Mouse (Mus musculus) fat pad, adult 2 months (tissue): ENCODE results near the gene Pax4.

Source experiments
- DNase-seq: peaks from one replicate; pipeline ENCODE4 v3.0.0-alpha.2; 2011; ENCODE audit warnings: low read depth, low spot score; ENCODE audit errors: extremely low read depth

Pax4 gene

DNA sequence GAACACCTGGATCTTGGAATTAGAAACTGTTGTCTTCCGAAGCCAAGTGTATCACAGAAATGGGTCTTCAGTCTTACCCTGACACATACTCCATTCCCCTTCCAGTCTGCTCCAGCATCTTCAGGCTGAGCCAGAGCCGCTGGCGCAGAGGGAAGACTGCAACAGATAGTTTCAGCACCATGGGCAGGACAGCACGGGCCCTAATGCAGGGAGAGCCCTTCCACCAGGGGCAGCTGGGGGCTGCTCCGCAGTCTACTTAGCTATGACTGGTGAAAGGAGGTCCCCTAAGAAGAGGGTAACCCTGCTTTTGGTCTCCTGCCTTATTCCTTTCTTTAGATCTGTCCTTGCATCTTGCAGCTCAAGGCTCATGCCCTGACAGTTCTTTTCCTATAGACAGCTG, 1.3 kb upstream of the Pax4 start:
- DNase-seq = no peak

DNA sequence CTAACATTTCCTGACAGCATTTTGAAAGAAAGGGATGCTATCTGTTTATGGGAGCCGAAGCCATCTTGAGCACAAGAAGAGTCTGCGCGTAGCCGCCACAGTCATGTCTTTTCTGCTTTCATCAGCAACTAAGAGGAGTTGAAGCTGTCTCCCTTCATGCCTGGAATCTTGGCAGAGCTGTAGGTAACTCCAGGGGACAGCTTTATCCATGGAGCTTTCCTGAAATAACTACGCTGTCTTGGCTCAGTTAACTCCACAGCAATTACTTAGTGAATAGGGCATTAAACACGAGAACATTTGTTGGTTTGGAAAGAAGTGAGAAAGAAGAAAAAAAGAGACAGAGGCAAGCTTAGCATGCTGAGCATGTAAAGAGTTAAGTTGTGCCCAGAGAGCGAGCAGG, 1.2 kb downstream of the Pax4 start:
- no peak for DNase-seq

- DNase-seq = no peak
These were observed 17.7 kb downstream of the Pax4 start for GRCm38 (mm10) chr6:28431538-28431855.

DNA sequence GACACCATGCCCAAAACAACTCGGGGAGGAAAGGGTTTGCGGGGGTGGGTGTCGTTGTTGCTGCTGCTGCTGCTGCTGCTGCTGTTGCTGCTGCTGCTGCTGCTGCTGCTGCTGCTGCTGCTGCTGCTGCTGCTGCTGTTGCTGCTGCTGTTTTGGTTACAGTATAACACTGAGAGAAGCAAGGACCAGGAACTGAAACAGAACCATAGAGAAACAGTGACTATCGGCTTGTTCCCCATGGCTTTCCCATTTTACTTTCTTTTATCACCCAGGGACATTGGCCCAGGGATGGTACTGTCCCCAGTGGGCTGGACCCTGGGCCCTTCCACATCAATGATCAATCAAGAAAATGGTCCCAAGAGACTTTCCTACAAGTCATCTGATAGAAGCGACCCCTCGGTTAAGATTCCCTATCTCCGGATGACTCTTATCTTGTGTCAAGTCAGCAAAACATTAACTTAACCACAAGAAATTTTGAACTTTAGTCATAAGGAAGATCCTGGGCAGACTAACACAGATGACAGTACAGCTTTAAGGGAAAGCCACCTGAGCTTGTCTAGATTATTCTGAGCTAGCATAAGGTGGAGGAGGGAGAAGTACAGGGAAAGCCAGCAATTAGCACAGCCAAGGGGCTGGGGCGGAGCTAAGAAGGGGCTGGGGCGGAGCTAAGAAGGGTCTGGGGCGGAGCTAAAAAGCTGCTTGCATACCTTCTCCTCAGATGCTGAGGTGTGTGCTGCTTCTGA, 18.2 kb downstream of the Pax4 start:
- DNase-seq = no peak

GRCm38 (mm10) chr6:28429870-28430269, 19.3 kb downstream of the Pax4 start:
- DNase-seq = no peak

- DNase-seq = no peak
These were observed 20.9 kb downstream of the Pax4 start, which contains the start of gene Gcc1 for GRCm38 (mm10) chr6:28428290-28428689. Gcc1 (minus strand) TSS chr6:28428390.

DNA sequence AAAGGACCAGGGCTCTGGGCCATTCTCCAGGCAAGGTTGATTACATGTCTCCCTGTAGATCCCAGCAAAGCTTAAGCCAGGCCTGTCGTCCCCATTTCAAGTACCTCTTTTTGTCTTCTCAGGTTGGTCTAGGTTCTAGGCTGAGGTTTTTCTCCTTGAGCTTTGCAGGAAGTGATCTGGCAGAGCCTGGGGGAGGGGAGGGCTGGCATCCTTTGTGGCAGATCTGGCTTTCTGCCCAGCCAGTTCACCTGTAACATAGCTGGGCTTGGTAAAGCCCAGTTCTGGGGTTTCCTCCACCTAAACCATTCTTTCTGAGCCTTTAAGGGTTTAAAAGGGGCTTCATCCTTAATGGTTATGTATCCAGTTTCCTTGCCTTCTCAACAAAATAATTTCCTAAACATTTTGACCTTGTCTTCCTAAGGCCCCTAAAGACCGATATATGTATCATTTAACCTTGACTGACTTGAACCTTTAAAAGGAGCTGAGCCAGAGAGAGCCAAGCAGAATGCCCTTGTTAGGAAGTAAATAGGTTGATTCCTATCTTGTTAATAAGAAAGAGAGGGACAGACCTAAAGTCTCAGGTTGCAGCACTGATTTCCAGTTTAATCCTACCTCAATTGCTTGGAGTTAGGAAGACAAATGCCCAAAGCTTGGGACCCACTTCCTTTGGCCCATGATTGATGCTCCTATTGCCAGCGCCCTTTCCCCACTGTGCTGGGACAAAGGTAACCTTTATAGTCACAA, 21.9 kb downstream of the Pax4 start, which contains the start of gene Fscn3:
Gene Fscn3, plus strand, starts transcription at position 694 of the 744 bp plus-strand sequence.
- no peak for DNase-seq

GRCm38 (mm10) chr6:28425019-28425418, 24.1 kb downstream of the Pax4 start:
- DNase-seq = no peak

DNA sequence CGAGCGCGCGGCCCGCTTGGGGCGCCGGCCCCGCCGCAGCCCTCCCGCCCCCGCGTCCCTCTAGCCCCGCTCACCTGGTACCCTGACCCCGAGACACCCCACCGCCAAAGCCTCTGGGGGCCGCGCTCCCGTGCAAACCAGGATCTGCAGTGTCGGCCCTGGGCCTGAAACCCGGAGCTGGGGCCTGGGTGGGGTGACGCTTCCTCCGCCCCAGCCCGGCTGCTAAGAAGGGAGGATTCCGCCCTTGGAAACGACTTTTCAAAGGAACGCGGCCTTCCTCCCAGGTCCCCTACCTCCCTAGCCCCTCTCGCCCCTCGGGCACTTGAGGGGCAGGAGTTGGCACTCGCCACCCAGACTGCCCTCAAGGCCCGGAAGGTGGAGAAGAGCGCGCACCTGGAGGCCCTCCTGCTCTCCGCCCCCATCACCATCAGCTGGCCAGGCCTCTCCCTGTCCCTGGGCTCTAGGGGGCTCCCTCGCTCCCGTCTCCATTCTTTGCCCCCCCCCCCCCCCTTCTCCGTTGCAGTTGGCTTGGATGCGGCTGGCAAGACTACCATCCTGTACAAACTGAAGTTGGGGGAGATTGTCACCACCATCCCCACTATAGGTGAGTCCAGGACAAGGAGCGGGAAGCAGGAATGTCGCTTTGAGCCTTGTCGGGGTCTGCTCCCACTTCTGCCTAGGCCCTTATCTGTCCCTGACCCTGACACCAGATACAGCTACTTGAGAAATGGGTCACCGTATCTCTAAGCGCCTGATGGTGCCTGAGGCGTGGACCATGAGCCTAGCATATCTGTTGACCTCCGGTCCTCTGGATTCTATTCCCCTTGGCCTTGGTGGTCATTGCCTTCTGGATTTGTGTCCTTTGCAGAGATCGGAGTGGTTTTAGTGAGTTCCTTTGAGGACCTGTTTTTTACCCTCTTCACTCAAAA, 25.1 kb downstream of the Pax4 start:
- DNase-seq = no peak

DNA sequence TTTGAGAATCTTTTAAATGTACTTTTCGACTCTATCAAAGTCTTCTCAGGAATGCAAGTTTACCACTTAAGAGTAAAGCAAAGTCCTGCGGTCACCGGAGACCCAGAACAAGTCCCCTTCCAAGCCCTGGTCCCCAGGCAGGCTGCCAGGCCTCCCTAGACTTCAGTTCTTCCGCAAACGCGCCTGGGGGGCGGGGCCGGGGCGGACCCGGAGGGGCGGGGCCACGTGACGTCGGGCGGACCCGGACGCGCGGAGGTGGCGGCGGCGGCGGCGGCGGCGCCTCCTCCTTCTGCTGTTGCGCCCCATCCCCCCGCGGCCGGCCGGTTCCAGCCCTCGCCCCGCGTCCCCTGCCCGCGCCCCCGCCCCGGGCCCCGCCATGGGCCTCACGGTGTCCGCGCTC, 25.8 kb downstream of the Pax4 start, which contains the start of gene Arf5:
Gene Arf5, plus strand, starts transcription at position 248 of the 400 bp plus-strand sequence.
- DNase-seq = no peak

DNA sequence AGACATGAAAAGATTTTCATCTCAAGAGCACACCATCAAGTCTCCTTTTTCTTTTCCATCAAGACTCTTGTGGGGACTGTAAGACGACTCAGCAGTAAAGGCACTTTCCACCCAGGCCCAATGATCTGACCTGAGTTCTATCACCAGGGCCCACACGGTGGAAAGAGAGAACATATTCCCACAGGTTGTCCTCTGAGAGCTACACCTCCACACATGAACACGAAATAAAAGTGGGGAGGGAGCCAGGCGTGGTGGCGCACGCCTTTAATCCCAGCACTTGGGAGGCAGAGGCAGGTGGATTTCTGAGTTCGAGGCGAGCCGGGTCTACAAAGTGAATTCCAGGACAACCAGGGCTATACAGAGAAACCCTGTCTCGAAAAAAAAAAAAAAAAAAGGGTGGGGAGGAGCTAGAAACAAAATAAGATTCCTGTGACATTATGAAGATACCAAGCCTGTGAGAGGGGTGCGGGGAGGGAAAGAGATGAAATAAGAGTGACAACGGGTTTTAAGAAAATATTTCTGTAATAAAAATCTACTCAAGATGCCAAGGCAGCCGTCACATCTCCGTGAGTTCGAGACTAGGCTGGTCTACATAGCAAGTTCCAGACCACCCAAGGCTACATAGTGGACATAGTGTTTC, 26.4 kb downstream of the Pax4 start:
- no peak for DNase-seq

- DNase-seq = peak; percentile 82
These were observed 27.6 kb downstream of the Pax4 start for GRCm38 (mm10) chr6:28421469-28422000.

GRCm38 (mm10) chr6:28420865-28421264, 28.3 kb downstream of the Pax4 start:
- no peak for DNase-seq

DNA sequence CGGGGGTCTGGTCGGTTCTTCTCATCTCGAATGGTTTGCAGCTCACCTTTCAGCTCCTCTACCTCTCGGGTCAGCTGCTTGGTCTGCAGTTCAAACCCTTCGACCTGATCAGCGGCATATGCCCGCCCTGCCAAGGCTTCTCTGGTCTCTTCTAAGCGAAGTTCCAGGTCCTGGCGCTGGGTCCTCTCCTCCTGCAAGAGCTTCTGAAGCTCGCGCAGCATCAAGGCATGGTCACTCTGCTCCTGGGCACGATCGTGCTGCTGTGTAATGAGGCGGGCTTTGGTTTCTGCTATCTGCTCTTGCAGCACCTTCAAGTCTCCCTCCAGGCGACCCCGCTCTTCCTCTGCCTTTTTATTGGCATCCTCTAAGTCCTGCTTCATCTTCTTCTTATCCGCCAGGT, 28.8 kb downstream of the Pax4 start:
- DNase-seq = no peak

DNA sequence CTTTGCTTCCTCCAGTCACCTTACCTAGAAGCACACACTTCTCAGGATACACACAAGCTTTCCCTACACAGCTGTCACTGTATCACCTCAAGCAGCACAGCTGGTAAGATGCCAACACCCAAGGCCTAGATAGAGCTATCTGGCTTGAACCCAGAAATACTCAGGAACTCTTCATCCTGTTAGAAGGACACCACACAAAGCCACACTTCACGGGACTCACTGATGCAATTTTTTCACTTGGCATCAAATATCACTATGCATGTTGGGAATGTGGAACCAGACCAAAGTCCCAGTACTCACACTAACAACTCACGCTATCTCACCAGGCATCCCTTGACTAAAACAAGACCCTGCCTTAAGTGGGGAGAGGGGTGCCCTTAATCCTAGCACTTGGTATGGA, 29.5 kb downstream of the Pax4 start:
- no peak for DNase-seq

DNA sequence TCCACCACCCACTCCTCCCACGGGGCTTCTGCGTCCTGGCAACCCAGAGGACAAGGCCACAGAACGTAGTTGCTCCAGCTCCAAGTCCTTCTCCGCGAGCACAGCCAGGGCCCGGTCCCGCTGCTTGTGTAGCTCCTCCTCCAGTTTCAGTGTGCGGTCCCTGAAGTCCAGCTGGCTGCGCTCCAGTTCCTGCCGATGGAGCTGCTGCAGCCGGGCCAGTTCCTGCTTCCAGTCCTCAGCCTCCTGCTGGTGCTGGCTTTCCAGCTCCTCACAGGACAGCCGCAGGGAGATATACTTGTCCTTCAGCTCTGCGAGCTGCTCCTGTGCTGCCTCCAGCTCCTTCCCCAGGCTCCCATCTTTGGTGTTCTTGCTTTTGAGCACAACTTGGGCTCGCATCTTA, 30.7 kb downstream of the Pax4 start:
- no peak for DNase-seq

GRCm38 (mm10) chr6:28416981-28417380, 32.2 kb downstream of the Pax4 start:
- DNase-seq = no peak

DNA sequence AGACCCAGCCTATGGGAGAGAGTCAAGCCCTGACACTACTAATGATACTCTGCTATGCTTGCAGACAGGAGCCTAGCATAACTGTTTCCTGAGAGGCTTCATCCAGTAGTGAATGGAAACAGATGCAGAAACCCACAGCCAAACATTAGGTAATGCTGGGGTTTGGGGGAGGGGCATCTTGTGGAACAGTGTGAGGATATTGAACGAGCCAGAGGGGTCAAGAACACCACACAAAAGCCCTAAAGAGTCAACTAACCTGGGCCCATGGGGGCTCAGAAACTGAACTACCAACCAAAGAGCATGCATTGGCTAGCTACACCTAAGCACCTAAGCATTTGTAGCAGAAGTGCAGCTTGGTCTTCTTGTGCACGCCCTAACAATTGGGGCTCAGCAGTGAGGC, 37.9 kb downstream of the Pax4 start:
- DNase-seq = no peak

GRCm38 (mm10) chr6:28410053-28410452, 39.1 kb downstream of the Pax4 start:
- DNase-seq = no peak

- DNase-seq = no peak
These were observed 49.4 kb downstream of the Pax4 start for GRCm38 (mm10) chr6:28399791-28400190.

DNA sequence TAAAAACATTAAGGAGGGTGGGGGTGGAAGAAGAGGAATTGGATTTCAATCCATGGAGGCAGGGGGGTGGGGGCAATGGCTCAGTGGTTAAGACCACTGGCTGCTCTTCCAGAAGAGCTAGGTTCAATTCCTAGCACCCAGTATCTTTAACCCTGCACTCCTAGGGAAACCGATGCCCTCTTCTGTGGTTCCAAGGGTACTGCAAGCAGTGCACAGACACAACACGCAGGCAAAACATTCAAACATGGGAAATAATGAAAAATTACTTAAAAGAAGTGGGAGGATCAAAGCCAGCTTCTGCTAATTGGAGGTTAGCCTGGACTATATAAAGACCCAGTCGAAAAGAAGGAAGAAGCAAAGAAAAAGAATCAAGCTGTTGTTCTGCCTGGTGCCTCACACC, 50.4 kb downstream of the Pax4 start:
- no peak for DNase-seq
